ENCODE assay signal across 8 mouse cellular contexts in genomic region chr10:115314287-115314581, GRCm38 (mm10). TPM values are rescaled to one million over a fixed set of nuclear protein-coding genes. Genes with fewer than 3 reads are reported as not detected.
DNase-seq lines count a peak whose midpoint lies in the region; ATAC-seq and TF ChIP-seq lines count a peak whose summit lies in the region.

No protein-coding gene starts in this region.

- TF ChIP-seq POLR2A in small intestine, adult 2 months (IDR thresholded peaks at IDR 0.05; ENCODE audit: low read depth, low read length): no peak

- 0 out of 2 replicates have a peak, but pooled peaks cover 4% of the 10 kb centered on the region for H3K36me3 ChIP-seq in lung, embryonic 14.5 days (ENCODE audit: insufficient read depth)
- H3K36me3 ChIP-seq in embryonic facial prominence, embryonic 14.5 days (ENCODE audit: control insufficient read depth, insufficient read depth, low read length): no peaks in the 10 kb centered on the region
- peaks cover 3% of the 10 kb centered on the region; the same call in 1 of the 2 replicates for H3K36me3 ChIP-seq in limb, embryonic 12.5 days
- H3K36me3 ChIP-seq in small intestine, adult 2 months (ENCODE audit: control insufficient read depth, insufficient read depth, low read length): no peaks in the 10 kb centered on the region; the same call in none of the 2 replicates

- H3K4me2 ChIP-seq in lung, embryonic 14.5 days: peak overlapping the region; percentile 73
- H3K4me2 ChIP-seq in embryonic facial prominence, embryonic 14.5 days (ENCODE audit: low read depth, low read length): peak overlapping the region; percentile 83
- H3K4me2 ChIP-seq in limb, embryonic 12.5 days: peak overlapping the region; percentile 67

- no peaks in the 10 kb centered on the region for H3K27me3 ChIP-seq in lung, embryonic 14.5 days (ENCODE audit: insufficient read depth, low read length)
- H3K27me3 ChIP-seq in embryonic facial prominence, embryonic 14.5 days (replicated peaks; ENCODE audit: control insufficient read depth, insufficient read depth, low read length): no peaks in the 10 kb centered on the region
- no peaks in the 10 kb centered on the region for H3K27me3 ChIP-seq in limb, embryonic 12.5 days
- no peaks in the 10 kb centered on the region for H3K27me3 ChIP-seq in small intestine, adult 2 months (ENCODE audit: control insufficient read depth, insufficient read depth, low read length)

- peak overlapping the region; percentile 88 for H3K9ac ChIP-seq in lung, embryonic 14.5 days
- peak overlapping the region; percentile 91 for H3K9ac ChIP-seq in embryonic facial prominence, embryonic 14.5 days (ENCODE audit: low read depth, low read length)
- peak overlapping the region; percentile 82 for H3K9ac ChIP-seq in limb, embryonic 12.5 days (replicated peaks)

- H3K9me3 ChIP-seq in lung, embryonic 14.5 days (ENCODE audit: low read depth, low read length): no peaks in the 10 kb centered on the region
- no peaks in the 10 kb centered on the region for H3K9me3 ChIP-seq in embryonic facial prominence, embryonic 14.5 days (ENCODE audit: control insufficient read depth, low read length)
- H3K9me3 ChIP-seq in limb, embryonic 12.5 days: no peaks in the 10 kb centered on the region

- 13% methylated on average over 6 of the region's 6 CpGs for WGBS in lung, embryonic 14.5 days
- WGBS in embryonic facial prominence, embryonic 14.5 days: 20% methylated on average over 6 of the region's 6 CpGs
- WGBS in limb, embryonic 12.5 days: 25% methylated on average over 6 of the region's 6 CpGs
- WGBS in small intestine, adult 2 months: under 1% methylated on average over 6 of the region's 6 CpGs

- TF ChIP-seq CTCF in lung, embryonic 14.5 days (IDR thresholded peaks at IDR 0.05; ENCODE audit: low read depth): no peak
- no peak for TF ChIP-seq CTCF in small intestine, adult 2 months (IDR thresholded peaks at IDR 0.05; ENCODE audit: extremely low read depth, insufficient read length, insufficient replicate concordance, low read depth, low read length)

- DNase-seq in lung, embryonic 14.5 days: no peak
- DNase-seq in lung, postnatal 14 days: no peak
- no peak for DNase-seq in embryonic facial prominence, embryonic 14.5 days (ENCODE audit: low spot score)
- DNase-seq in cerebellum, adult 9-11 months: no peak
- DNase-seq in cerebellum, postnatal 36 days: no peak

- ATAC-seq in lung, embryonic 14.5 days (ENCODE audit: insufficient read depth): no peak
- ATAC-seq in embryonic facial prominence, embryonic 14.5 days (ENCODE audit: low read depth): no peak
- no peak for ATAC-seq in limb, embryonic 12.5 days (ENCODE audit: insufficient number of reproducible peaks, insufficient read depth, low FRiP score, low TSS enrichment, low read depth)
- ATAC-seq in cerebellum, adult (ENCODE audit: insufficient number of reproducible peaks, low FRiP score, low TSS enrichment): no peak

- H3K4me1 ChIP-seq in lung, embryonic 14.5 days (ENCODE audit: insufficient read depth): peaks cover 11% of the 10 kb centered on the region
- peaks cover 16% of the 10 kb centered on the region; the same call in 1 of the 2 replicates for H3K4me1 ChIP-seq in embryonic facial prominence, embryonic 14.5 days (ENCODE audit: control insufficient read depth, insufficient read depth, low read length)
- H3K4me1 ChIP-seq in limb, embryonic 12.5 days (replicated peaks): peaks cover 24% of the 10 kb centered on the region
- H3K4me1 ChIP-seq in small intestine, adult 2 months (ENCODE audit: control insufficient read depth, insufficient read depth, insufficient read length, low read length): peaks cover 23% of the 10 kb centered on the region; the same call in 1 of the 2 replicates

- H3K4me3 ChIP-seq in lung, embryonic 14.5 days (ENCODE audit: low read depth, low read length): peak overlapping the region; percentile 89
- H3K4me3 ChIP-seq in embryonic facial prominence, embryonic 14.5 days (ENCODE audit: low read depth, low read length): peak overlapping the region; percentile 91
- H3K4me3 ChIP-seq in limb, embryonic 12.5 days (replicated peaks): peak overlapping the region; percentile 89
- peak overlapping the region; percentile 88 for H3K4me3 ChIP-seq in small intestine, adult 2 months (ENCODE audit: low read depth, low read length)

- H3K27ac ChIP-seq in lung, embryonic 14.5 days (ENCODE audit: low read depth): no peak overlapping the region
- H3K27ac ChIP-seq in embryonic facial prominence, embryonic 14.5 days (replicated peaks; ENCODE audit: low read depth, low read length): no peak overlapping the region
- H3K27ac ChIP-seq in limb, embryonic 12.5 days: no peak overlapping the region
- peak overlapping the region; percentile 95 for H3K27ac ChIP-seq in small intestine, adult 2 months (ENCODE audit: insufficient read depth, low read depth, low read length)

RNA-seq across cellular contexts. Expression of gene Rab21, which starts 1.2 kb away (rescaled TPM):
- 7.3 and 7.4 TPM in 2 replicates for polyA plus RNA-seq in lung, embryonic 14.5 days (2014; fragmentation: Nextera tagmentation; extraction: Ambion mirVana)
- 7.1 and 9.4 TPM in 2 replicates for polyA plus RNA-seq in embryonic facial prominence, embryonic 14.5 days (2014; fragmentation: Nextera tagmentation; extraction: Ambion mirVana)
- 3.4 and 5.3 TPM in 2 replicates for polyA plus RNA-seq in limb, embryonic 12.5 days (2016; fragmentation: Nextera tagmentation; extraction: Ambion mirVana)
- 12.6 and 28.8 TPM in 2 replicates for polyA plus RNA-seq in small intestine, adult 2 months (2012; rRNA removed)

RNA-seq across cellular contexts. Expression of gene Tmem19, which starts 48.1 kb away (rescaled TPM):
- polyA plus RNA-seq in lung, embryonic 14.5 days (2014; fragmentation: Nextera tagmentation; extraction: Ambion mirVana): 28.5 and 30.1 TPM in 2 replicates
- 29.3 and 36.2 TPM in 2 replicates for polyA plus RNA-seq in embryonic facial prominence, embryonic 14.5 days (2014; fragmentation: Nextera tagmentation; extraction: Ambion mirVana)
- polyA plus RNA-seq in limb, embryonic 12.5 days (2016; fragmentation: Nextera tagmentation; extraction: Ambion mirVana): 24.7 and 26.4 TPM in 2 replicates
- polyA plus RNA-seq in small intestine, adult 2 months (2012; rRNA removed): 17.0 and 29.9 TPM in 2 replicates
